Mouse (Mus musculus): ENCODE data around the gene Pstpip1.

Gene Pstpip1

GRCm38 (mm10) chr9:56106274-56107072, 16.7 kb downstream of the Pstpip1 start:
- DNase-seq (ENCODE audit: low spot score): no peak

- DNase-seq (ENCODE audit: low spot score): no peak
Observed at GRCm38 (mm10) chr9:56107527-56107926, 17.8 kb downstream of the Pstpip1 start.

- DNase-seq (ENCODE audit: low spot score): no peak
Observed at GRCm38 (mm10) chr9:56108174-56108573, 18.4 kb downstream of the Pstpip1 start.

DNA sequence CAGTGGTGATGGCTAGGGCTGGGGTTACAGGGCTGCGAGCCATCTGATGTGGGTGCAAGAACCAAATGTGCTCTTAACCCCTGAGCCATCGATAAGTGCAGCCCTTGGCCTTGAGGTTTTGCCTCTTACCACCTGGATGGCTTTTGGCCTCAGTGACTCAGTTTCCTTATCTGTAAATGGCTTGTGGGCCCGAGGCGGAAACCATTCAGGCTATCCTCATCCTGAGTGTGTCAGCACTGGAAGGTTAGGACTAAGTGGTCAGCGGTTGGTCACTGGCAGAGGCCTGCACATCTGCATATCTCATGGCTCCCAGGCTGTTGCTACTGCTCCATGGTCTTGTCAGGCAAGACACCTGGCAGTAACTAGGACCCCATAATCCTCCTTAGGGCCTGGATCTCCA, 28.3 kb downstream of the Pstpip1 start:
- no peak for DNase-seq (ENCODE audit: low spot score)

- DNase-seq (ENCODE audit: low spot score): peak; percentile 81
Observed at GRCm38 (mm10) chr9:56118582-56118981, 28.8 kb downstream of the Pstpip1 start.

GRCm38 (mm10) chr9:56119651-56120050, 29.9 kb downstream of the Pstpip1 start:
- DNase-seq (ENCODE audit: low spot score): peak; percentile 48

DNA sequence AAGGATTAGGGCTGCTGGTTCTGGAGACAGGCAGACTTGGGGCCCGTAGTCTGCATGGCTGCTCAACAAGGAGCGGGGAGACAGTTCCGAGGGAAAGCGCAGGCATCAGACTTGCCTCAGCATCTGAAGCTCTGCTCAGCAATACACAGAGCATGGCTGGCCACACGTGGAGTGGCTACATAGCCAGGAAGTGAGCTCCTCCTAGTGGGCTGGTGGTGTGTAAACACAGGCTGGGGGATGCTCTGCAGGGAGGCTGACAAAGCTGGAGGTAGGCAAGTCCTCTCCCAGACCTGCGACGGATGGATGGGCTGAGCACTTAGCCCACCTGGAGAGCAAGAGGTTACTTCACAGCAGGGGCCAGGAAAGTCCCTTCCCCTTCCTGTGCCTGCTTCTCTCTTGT, 31.3 kb downstream of the Pstpip1 start:
- peak; percentile 71 for DNase-seq (ENCODE audit: low spot score)

GRCm38 (mm10) chr9:56122973-56123372, 33.2 kb downstream of the Pstpip1 start:
- peak; percentile 89 for DNase-seq (ENCODE audit: low spot score)

- no peak for DNase-seq (ENCODE audit: low spot score)
Observed at GRCm38 (mm10) chr9:56123613-56124012, 33.9 kb downstream of the Pstpip1 start.

- no peak for DNase-seq (ENCODE audit: low spot score)
Observed at GRCm38 (mm10) chr9:56124561-56124960, 34.8 kb downstream of the Pstpip1 start.

- DNase-seq (ENCODE audit: low spot score): no peak
Observed at GRCm38 (mm10) chr9:56126453-56127173, 36.9 kb downstream of the Pstpip1 start.

DNA sequence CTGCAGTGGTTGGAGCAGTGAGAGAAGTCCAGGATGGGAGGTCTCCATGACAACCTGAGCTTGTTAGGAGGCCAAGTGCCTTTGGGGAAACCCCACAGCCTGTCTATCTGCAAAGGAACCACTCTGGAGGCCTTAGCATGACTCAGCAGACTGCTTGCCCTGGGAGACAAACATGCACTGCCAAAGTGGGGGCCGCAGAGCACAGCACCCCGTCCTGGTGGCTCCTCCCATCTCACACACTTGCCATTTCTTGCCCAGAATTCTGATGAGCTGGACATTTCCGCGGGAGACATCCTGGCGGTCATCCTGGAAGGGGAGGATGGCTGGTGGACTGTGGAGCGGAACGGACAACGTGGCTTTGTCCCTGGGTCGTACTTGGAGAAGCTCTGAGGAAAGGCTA, 38.6 kb downstream of the Pstpip1 start:
- DNase-seq (ENCODE audit: low spot score): no peak

GRCm38 (mm10) chr9:56129951-56130350, 40.2 kb downstream of the Pstpip1 start:
- no peak for DNase-seq (ENCODE audit: low spot score)

DNA sequence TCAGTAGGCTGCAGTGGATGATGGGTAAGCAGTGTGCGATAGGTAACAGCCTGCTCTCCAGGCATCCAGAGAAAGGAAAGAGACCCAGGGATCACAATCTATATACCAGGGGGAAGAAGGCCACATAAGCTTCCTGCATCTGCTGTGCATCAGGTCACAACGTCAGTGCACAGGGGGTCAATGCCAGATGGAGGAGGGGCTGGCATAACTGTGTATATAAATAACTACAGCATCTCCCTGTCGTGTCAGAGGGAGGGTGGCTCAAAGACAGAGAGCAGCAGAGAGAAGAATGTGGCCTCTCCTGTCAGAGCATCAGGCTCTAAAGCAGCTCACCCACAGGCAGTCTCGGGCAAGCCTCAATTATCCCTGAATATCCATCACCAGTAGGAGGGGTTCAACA, 40.8 kb downstream of the Pstpip1 start:
- no peak for DNase-seq (ENCODE audit: low spot score)

DNA sequence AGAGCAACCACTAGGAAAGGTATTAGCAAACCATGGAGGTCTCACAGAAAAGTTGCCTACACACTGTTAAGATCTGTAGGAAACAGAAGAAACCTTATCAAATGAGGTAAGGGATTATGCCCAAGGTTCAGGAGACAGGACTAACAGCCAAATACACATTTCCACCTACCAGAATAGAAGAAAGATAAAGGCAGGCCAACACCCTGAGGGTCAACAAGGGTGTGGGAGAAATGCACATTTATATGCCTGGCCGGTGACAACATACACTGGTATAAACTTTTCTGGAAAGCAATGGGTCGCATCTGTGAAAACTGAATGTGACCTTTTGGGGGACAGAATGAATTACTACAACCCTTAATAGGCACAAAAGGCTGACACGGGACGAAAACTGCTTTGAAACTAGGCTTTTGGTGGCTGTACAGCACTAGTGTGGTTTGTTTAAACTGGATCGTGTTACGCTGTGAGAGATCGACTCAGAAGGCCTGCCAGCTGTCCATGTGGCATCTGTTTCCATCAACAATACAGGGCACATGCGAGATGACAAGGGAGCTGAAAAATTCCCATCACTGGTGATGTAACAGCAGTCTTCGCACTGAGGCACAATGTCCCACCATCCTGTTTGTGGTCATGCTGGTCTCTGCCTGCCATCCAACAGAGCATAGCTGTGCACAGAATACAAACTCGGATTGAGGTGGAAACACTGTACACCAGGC, 42.2 kb downstream of the Pstpip1 start:
- DNase-seq (ENCODE audit: low spot score): no peak

DNA sequence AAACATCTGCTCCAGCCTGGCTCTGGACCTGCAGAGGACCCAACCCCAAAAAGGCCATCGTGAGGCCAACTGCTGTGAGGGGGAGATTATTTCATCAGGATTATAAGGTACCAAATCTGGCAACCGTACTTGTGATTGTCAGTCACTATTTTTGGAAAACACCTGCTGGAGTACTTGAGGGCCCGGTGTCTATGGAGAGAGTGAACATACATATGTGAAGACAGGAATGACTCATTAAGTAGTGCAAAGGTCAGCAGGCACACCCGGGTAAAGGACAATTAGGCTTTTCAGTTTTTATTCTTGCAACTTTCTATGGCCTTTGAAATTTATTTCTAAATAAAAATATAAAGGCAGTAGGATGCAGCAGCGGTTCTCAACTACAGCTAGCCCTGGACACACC, 44.2 kb downstream of the Pstpip1 start:
- DNase-seq (ENCODE audit: low spot score): no peak

DNA sequence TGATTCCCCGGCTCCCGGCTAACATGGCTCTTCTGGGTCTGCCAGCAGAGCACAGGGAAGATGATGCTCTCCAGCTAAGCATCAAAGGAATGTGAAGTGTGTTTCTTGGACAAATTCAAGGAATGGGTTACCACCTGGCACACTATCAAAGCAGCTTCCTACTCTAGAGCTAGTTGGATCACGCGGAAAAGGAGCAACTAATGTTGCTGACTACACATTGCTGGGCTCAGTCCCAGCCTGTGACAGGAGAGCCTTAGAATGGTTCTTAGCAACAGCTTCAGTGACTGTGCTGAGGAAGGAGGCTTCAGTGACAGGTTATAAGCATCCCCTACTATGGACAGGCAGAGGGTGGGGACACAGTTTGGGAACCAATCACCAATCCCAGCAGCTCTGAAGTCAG, 44.9 kb downstream of the Pstpip1 start:
- DNase-seq (ENCODE audit: low spot score): no peak

GRCm38 (mm10) chr9:56135590-56136197, 45.9 kb downstream of the Pstpip1 start:
- DNase-seq (ENCODE audit: low spot score): no peak

DNA sequence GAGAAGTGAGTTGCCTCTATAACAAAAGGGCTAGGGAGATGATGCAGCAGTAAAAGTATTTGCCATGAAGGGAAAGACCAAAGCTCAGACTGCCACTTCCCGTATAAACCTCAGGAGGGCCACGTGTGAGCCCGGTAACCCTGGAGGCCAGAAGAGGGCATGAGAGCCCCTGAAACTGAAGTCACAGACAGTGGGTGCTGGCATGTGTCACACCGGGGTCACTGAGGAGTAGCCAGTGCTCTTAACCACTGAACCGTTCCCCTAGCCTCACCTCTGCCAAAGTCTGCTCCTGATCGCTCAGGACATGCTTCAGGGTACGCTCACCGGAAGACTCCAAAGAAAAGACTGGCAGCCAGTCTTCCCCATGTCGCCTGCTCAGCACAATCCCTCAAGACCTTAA, 52.0 kb downstream of the Pstpip1 start:
- DNase-seq (ENCODE audit: low spot score): no peak

- DNase-seq (ENCODE audit: low spot score): no peak
Observed at GRCm38 (mm10) chr9:56144366-56145003, 54.7 kb downstream of the Pstpip1 start.

DNA sequence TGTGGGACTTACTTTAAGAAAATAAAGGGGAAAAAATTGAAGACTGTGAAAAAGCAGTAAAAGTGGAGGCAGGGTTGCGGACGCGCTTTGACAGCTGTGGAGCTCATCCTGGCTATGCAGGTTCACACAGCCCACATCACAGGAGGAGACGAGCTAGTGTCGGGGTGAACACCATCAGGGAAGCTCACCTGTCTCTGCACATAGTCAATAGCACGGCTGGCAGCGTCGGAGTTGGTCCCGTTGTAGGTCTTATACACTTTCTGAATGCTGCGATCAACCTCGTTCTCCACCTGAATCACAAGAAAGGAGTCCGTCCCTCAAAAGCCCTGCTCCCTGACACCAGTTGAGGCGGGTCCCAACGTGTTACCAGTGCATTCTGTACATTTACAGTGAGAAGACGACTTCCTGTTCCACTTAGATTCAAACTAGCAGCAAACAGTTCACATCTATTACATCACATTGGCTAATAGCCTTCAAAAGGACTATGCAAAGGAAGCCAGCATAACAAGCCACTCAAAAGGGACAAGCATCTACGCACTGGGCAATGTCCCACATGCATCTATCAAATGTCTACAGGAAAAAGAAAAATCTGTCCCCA, 56.7 kb downstream of the Pstpip1 start:
- no peak for DNase-seq (ENCODE audit: low spot score)
